Mouse (Mus musculus): ENCODE measurements at regions not wholly inside any gene's neighbourhood (a gene's known extent, or its start where the extent isn't known, plus 50 kb on each side); places are given as distances from the start of the nearest gene placed in this dataset.

GRCm38 (mm10) chr13:100890457-100890856 is 57.2 kb upstream of the Slc30a5 start:
- DNase-seq = no peak

- DNase-seq = no peak
These were observed 55.3 kb upstream of the Slc30a5 start for GRCm38 (mm10) chr13:100888481-100888880.

GRCm38 (mm10) chr13:100883711-100884110 is 50.5 kb upstream of the Slc30a5 start:
- DNase-seq = no peak

All from adrenal gland, postnatal 14 days (tissue).